Mouse (Mus musculus): Measurements from ENCODE around the gene Gas2l1. TPM values are rescaled to one million over a fixed set of nuclear protein-coding genes. Genes with fewer than 3 reads are reported as not detected.
A peak's percentile ranks its signal among the peaks of the same experiment; 100 is the strongest.
"Not testable (repeated sequence)": the region's sequence is repeated elsewhere in the genome, so short reads cannot be mapped to it uniquely, and the experiment has no call there.

The Gas2l1 gene
- polyA plus RNA-seq, 1 experiment from 2014 or later: 34.4 TPM

DNA sequence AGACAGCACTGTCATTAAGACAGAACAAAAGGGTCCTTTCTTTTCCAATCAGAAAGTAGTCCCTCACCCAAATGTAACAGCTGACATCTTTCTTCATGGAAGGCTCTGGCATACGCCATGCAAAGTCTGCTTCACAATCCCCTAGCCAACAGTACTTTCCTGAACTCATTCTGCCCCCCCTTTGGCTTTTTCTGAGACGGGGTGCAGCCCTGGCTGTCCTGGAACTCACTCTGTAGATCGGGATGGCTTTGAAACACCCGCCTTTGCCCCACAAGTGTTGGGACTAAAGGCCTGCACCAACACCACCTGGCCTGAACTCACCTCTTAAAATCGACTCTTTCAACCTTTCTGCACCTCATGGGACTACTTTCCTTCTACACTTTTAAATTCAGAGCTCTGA is 30.8 kb upstream of the Gas2l1 start:
- DNase-seq (ENCODE audit: low spot score): no peak
- H3K9me3 ChIP-seq: no peaks in the 10 kb centered on the region
- H3K4me1 ChIP-seq: peaks cover 20% of the 10 kb centered on the region
- peaks cover 35% of the 10 kb centered on the region for H3K36me3 ChIP-seq
- H3K27ac ChIP-seq: no peak overlapping the region
- H3K27me3 ChIP-seq (ENCODE audit: insufficient read depth, poor library complexity, severe bottlenecking): no peaks in the 10 kb centered on the region
- WGBS: 77% methylated on average over 5 of the region's 5 CpGs
- H3K4me3 ChIP-seq: no peak overlapping the region

DNA sequence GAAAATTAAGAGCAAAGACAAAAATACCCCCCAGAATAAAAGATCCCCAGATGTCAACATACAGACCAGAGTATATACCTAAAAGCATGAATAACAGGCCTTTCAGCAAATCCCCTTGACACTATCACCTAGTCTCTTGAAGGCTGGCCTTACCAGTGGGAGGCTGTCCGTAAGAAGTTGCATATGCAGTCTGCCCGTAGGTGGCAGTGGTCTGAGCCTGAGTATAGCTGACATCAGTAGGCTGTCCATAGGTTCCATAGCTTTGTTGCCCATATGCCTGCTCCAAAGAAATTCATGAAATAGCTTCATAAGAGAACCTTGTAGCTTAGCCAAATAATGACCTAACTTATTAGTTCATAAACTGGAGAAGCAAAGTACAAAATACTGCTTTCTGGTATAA is 26.6 kb upstream of the Gas2l1 start:
- WGBS: 52% methylated on average over 2 of the region's 2 CpGs
- peaks cover 75% of the 10 kb centered on the region for H3K36me3 ChIP-seq
- H3K27ac ChIP-seq: no peak overlapping the region

DNA sequence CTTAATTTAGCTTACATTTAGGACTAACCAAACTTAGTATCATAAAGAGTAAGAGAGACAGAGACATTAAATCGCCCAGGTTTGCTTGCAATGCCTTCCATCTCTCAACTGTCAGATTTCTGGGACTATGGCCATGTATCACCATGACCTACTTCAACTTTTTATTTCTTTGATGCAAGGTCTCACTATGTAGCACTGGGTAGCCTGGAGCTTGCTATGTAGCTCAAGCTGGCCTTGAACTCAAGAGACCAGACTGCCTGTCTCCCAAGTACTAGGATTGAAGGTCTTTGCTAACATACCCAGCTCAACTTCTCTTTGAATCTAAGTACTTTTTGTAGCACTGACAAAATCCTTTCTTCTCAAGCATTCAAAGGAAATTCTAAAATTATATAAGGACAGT is 24.0 kb upstream of the Gas2l1 start:
- Histone ChIP-seq H3K4me1 (no peaks in the 10 kb centered on the region), H3K27ac (no peak overlapping the region), H3K36me3 (peaks cover 96% of the 10 kb centered on the region), H3K4me3 (no peak overlapping the region), H3K27me3 (ENCODE audit: insufficient read depth, poor library complexity, severe bottlenecking) (no peaks in the 10 kb centered on the region), H3K9me3 (no peaks in the 10 kb centered on the region)
- DNase-seq (ENCODE audit: low spot score): no peak
- 98% methylated on average over 1 of the region's 1 CpGs for WGBS

More for the DNA sequence above, 26.6 kb upstream of the Gas2l1 start:
- no peak for DNase-seq (ENCODE audit: low spot score)
- Histone ChIP-seq H3K27me3 (ENCODE audit: insufficient read depth, poor library complexity, severe bottlenecking) (no peaks in the 10 kb centered on the region), H3K4me3 (no peak overlapping the region), H3K4me1 (peaks cover 4% of the 10 kb centered on the region; the same call in 1 of the 2 replicates), H3K9me3 (no peaks in the 10 kb centered on the region)

DNA sequence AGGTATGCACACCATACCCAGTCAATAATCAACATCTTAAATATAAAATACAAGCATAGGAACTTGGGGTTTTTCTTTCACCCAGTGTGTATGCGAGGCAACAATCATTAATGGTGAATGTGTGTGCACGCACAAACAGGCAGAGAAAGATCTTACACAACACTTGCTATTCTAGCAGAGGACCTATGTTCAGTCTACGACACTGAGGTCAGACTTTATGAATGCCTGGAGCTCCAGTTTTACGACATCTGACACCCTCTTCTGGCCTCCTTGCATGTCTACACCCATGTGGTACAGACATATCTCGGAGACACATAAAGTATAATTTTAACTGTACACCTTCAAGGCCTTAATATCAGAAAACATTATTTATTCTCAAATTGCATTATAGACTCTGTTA is 11.7 kb upstream of the Gas2l1 start:
- WGBS: 92% methylated on average over 4 of the region's 5 CpGs
- not testable (repeated sequence) for DNase-seq (ENCODE audit: low spot score); H3K4me1 ChIP-seq; H3K9me3 ChIP-seq; H3K27ac ChIP-seq; H3K27me3 ChIP-seq (ENCODE audit: insufficient read depth, poor library complexity, severe bottlenecking); H3K4me3 ChIP-seq
- peaks cover 85% of the 10 kb centered on the region for H3K36me3 ChIP-seq

DNA sequence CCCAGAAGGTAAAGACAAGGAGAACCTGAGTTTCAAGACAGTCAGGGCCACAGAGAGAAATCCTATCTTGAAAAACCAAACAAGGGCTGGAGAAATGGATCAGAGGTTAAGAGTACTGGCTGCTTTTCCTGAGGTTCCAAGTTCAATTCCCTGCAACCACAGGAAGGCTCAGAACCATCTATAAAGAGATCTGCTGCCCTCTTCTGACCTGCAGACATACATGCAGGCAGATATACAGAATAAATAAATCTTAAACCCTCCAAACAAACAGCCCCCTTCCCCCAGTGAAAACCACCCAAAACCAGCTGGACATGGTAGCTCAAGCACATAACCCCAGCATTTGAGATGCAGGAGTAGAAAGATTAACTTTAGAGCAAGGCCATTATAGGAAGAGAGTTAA is 10.6 kb upstream of the Gas2l1 start:
- no peak for DNase-seq (ENCODE audit: low spot score)
- Histone ChIP-seq H3K9me3 (no peaks in the 10 kb centered on the region), H3K27me3 (ENCODE audit: insufficient read depth, poor library complexity, severe bottlenecking) (no peaks in the 10 kb centered on the region), H3K27ac (no peak overlapping the region), H3K4me3 (no peak overlapping the region), H3K36me3 (peaks cover 88% of the 10 kb centered on the region), H3K4me1 (no peaks in the 10 kb centered on the region)

DNA sequence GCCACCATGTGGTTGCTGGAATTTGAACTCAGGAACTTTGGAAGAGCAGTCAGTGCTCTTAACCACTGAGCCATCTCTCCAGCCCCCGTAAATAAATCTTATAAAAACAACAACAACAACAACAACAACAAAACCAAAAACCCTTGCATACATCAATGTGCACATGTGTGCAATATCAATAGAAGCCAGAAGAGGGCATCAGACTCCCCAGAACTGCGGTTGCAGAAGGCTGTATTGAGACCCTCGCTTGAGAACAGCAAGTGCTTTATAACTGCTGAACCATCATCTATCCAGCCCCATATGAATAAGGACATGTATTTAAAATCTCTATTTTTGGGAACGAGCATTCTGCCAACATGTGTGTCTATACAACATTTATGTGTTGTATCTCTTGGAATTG is 9.8 kb upstream of the Gas2l1 start:
- Histone ChIP-seq H3K27ac (no peak overlapping the region), H3K36me3 (peaks cover 88% of the 10 kb centered on the region), H3K9me3 (no peaks in the 10 kb centered on the region), H3K4me1 (no peaks in the 10 kb centered on the region), H3K4me3 (no peak overlapping the region), H3K27me3 (ENCODE audit: insufficient read depth, poor library complexity, severe bottlenecking) (no peaks in the 10 kb centered on the region)
- no peak for DNase-seq (ENCODE audit: low spot score)
- WGBS: 83% methylated on average over 4 of the region's 4 CpGs

DNA sequence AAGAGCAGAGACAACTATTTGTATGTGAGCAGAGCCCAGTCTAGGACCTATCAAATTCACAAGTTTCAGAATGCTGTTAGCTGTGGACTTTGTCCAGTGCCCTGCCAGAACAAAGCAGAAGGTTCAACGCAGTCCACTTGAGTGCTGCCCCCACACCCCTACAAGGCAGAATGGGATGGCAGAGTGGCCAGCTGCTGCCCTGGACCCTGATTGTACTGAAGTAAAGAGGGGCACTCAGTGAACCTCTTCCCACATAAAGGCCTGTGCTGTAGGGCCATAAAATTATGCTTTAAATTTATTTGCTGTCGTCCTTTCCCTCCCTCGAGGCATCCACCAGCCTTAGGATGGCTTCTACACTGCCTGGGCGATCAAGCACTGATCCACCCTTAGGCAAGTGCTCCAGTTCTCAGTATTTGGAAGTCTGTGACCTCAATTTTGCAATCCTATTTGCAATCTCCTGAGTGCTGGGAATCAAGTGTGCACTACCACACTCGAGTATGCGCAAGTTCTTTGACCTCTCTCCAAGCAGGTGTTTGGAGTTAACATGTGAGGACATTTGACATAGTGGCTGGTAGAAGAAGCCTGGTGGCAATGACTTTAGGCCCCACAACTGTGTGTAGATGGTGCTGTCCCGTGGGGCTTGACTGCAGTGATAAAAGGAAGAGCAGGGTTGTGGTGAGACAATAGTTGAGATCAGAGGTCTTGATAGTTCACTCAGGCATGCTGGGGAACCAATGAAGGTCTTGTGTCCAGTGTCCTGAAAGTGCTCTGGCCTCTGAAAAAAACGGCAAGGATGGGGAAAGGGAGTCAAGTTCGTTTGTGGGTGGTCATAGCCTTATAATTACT is 3.2 kb upstream of the Gas2l1 start:
- Histone ChIP-seq H3K9me3 (no peaks in the 10 kb centered on the region), H3K4me3 (no peak overlapping the region), H3K27me3 (ENCODE audit: insufficient read depth, poor library complexity, severe bottlenecking) (peaks cover 14% of the 10 kb centered on the region), H3K4me1 (peaks cover 16% of the 10 kb centered on the region), H3K36me3 (peaks cover 58% of the 10 kb centered on the region), H3K27ac (no peak overlapping the region)
- 85% methylated on average over 9 of the region's 9 CpGs for WGBS
- no peak for DNase-seq (ENCODE audit: low spot score)

DNA sequence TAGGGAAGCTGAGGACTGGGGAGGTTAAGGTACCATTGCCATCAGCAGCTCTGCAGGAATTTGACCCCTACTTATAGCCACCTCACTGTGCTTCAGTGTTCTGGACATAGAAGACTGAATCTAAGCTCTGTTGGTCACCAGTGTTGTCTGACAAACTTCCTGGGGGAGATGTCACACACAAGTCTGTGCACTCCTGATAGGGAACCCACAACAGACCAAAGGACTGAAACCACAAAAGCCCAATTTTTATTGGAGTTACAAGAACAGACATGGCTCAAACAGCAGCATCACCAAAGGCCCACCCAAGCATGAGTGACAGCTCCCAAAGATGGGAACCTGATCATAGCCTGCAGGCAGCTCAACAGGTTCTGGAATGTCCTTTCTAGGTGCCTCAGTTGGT is 1.9 kb upstream of the Gas2l1 start:
- no peak for DNase-seq (ENCODE audit: low spot score)
- no peaks in the 10 kb centered on the region for H3K9me3 ChIP-seq
- peaks cover 27% of the 10 kb centered on the region for H3K27me3 ChIP-seq (ENCODE audit: insufficient read depth, poor library complexity, severe bottlenecking)
- H3K27ac ChIP-seq: no peak overlapping the region
- H3K36me3 ChIP-seq: peaks cover 48% of the 10 kb centered on the region
- no peak overlapping the region for H3K4me3 ChIP-seq
- H3K4me1 ChIP-seq: peaks cover 29% of the 10 kb centered on the region

DNA sequence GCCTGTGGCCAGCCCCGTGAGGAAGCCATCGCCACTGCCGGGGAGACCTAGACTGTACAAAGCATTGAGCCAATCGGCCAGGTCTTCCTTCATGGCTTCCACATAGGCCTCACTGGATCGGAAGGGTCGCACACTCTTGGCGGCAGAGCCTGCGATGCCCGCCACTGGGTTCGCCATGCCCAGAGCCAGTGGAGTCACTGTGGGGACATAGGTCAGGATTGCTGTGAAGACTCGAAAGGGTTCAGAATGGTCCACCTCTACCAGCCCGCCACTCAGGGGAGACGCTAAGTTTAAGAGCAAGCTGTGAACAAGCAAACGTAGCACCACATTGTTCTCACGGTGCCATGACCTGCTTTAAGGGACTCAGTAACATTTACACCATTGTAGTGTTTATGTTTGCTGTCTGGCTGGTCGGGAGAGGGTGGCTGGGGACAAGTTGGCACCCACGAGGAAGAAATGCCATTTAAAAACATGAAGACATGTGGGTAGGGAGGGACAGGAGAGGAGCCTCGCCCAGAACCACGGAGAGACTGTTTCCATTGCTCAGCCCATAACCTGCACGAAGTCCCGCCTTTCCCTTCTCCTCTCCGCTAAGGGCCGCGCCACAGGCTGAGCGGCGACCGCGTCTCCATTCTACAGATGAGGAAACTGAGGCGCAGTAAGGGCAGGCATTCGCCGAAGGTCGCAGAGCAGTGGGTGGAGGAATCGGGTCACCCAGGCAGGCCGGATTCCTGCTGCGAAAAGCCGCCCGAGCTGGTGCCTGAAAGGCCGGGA is 658 bp downstream of the Gas2l1 start:
- peaks cover 47% of the 10 kb centered on the region for H3K4me1 ChIP-seq
- DNase-seq (ENCODE audit: low spot score): no peak
- H3K9me3 ChIP-seq: peaks cover 2% of the 10 kb centered on the region; the same call in 1 of the 2 replicates
- peaks cover 28% of the 10 kb centered on the region for H3K36me3 ChIP-seq
- H3K27me3 ChIP-seq (ENCODE audit: insufficient read depth, poor library complexity, severe bottlenecking): peaks cover 53% of the 10 kb centered on the region
- peak overlapping the region; percentile 86 for H3K27ac ChIP-seq
- H3K4me3 ChIP-seq: peak overlapping the region; percentile 77
- WGBS: 11% methylated on average over 38 of the region's 38 CpGs

DNA sequence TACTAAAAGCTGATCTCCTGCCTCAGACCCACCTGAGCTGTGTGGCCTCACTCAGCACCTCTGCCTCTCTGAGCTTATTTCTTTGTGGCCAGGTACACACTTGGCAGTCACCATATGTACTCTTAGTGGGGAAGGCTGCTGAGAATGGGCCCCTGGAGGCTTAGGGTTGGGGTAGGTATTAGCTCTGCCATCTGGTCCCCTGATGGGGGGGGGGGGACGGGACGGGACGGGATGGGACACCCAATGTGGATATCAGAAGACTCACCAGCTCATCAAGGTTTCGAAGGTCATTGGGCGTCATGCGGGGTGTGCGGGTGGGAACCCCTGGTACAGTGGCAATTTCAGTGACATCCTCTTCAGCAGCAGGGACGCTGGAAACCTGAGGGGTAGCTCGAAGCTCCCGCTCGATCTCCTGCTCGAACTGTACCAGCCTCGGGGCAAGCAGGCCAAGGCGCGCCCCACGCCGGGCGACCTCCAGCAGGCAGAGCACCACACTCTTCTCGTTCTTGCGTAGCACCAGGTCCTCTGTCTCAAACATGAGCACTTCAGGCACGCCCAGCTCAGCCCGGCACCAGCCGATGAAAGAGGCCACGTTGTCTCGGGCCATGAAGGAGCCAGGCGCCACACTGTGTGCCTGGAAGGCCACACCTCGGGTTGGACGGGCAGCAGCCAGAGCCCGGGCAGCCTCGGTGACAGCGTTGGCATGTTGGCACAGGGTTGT is 1.4 kb downstream of the Gas2l1 start:
- Histone ChIP-seq H3K36me3 (peaks cover 21% of the 10 kb centered on the region), H3K27ac (peak overlapping the region; percentile 30; the same call in 1 of the 2 replicates), H3K27me3 (ENCODE audit: insufficient read depth, poor library complexity, severe bottlenecking) (peaks cover 61% of the 10 kb centered on the region), H3K4me3 (peak overlapping the region; percentile 77), H3K4me1 (peaks cover 53% of the 10 kb centered on the region), H3K9me3 (peaks cover 2% of the 10 kb centered on the region; the same call in 1 of the 2 replicates)
- 57% methylated on average over 31 of the region's 31 CpGs for WGBS
- no peak for DNase-seq (ENCODE audit: low spot score)

DNA sequence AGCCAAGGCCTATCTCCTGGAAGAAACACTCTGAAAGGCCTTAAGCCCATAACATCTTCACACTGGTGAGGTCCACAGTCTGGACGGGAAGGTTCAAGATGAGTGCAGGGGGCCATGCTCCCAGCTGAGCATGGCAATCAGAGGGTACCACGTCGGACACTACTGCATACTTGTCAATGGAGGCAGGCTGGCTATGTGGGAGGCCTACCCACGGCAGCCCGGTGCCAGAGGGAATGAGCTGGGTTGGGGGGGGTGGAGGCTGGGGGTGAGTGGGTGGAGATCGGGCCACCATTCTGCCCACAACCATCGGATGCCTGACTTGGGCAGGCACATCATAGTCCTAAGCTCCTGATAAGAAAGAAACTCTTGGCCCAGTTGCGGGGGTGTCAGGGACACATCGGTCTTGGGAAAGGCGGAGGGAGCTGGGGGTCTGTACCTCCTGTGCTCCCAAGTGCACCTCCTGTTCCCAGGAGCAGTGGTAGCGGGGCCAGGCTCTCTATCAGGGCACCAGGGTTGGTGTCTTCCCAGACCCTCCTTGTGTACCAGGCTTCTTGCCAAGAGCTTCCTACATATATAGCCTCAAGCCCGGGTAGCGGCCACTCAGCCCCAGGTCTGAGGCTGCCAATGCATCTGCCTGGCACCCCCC is 2.1 kb downstream of the Gas2l1 start:
- Histone ChIP-seq H3K4me3 (peak overlapping the region; percentile 60; the same call in 1 of the 2 replicates), H3K9me3 (peaks cover 2% of the 10 kb centered on the region; the same call in 1 of the 2 replicates), H3K36me3 (peaks cover 13% of the 10 kb centered on the region), H3K27ac (no peak overlapping the region), H3K27me3 (ENCODE audit: insufficient read depth, poor library complexity, severe bottlenecking) (peaks cover 68% of the 10 kb centered on the region), H3K4me1 (peaks cover 57% of the 10 kb centered on the region)
- 66% methylated on average over 13 of the region's 13 CpGs for WGBS
- DNase-seq (ENCODE audit: low spot score): no peak

DNA sequence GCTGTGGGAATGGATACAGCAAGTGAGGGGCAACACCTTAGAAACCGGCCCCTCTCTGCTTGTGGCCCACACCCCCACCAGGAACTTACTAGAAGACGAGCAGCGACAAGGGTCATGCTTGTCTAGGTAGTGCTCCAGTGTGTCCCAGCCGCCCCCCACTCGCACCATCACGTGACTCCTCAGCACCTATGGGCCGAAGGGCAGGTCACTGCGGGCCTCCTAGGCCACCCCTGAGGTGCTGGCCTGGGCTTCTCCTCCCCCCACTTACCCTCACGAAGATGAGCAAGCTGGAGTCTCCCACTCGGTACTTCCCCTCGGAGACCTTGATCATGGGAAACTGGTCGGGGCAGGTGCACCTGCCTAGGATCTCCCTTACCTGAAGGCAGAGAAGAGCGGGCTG is 2.8 kb downstream of the Gas2l1 start:
- peaks cover 63% of the 10 kb centered on the region for H3K4me1 ChIP-seq
- WGBS: 21% methylated on average over 13 of the region's 13 CpGs
- H3K27me3 ChIP-seq (ENCODE audit: insufficient read depth, poor library complexity, severe bottlenecking): peaks cover 74% of the 10 kb centered on the region
- H3K4me3 ChIP-seq: peak overlapping the region; percentile 60
- peak overlapping the region; percentile 71; the same call in 1 of the 2 replicates for H3K27ac ChIP-seq
- peaks cover 2% of the 10 kb centered on the region; the same call in 1 of the 2 replicates for H3K9me3 ChIP-seq
- DNase-seq (ENCODE audit: low spot score): no peak
- H3K36me3 ChIP-seq: 0 out of 2 replicates have a peak, but pooled peaks cover 8% of the 10 kb centered on the region

All from heart, embryonic 10.5 days (tissue).